Mouse (Mus musculus) CH12.LX (cell line): ENCODE data around the gene Dppa3. TPM values are rescaled to one million over a fixed set of nuclear protein-coding genes. Genes with fewer than 3 reads are reported as not detected.
A peak's percentile ranks its signal among the peaks of the same experiment; 100 is the strongest.

ENCODE experiments used
- DNase-seq: peaks from one replicate; pipeline ENCODE4 v3.0.0-alpha.2; 2013; ENCODE audit errors: extremely low read depth
- H3K27ac ChIP-seq: 2 replicates; pipeline ENCODE4 v1.5.1; 2012; ENCODE audit warnings: low read depth, mild to moderate bottlenecking, control low read depth, moderate library complexity; ENCODE audit not compliant: insufficient read depth
- H3K27me3 ChIP-seq: replicated peaks from 2 replicates; pipeline ENCODE3; 2012; ENCODE audit warnings: inconsistent platforms
- H3K36me3 ChIP-seq, 2 experiments: replicated peaks in 1 of 2; 2 replicates each; pipeline versions ENCODE3 to v1.6.1; 2012; ENCODE audit warnings: inconsistent platforms in 1 of 2, low read length in 1 of 2, mild to moderate bottlenecking in 1 of 2, mixed read lengths in 1 of 2, moderate library complexity in 1 of 2; ENCODE audit not compliant: control insufficient read depth in 1 of 2, insufficient read depth in 1 of 2
- H3K4me1 ChIP-seq, 2 experiments: 2 replicates each; pipeline ENCODE4 v1.6.1; 2012; ENCODE audit warnings: inconsistent platforms in 1 of 2, moderate library complexity in 1 of 2; ENCODE audit not compliant: insufficient read depth in 2 of 2, control insufficient read depth in 1 of 2
- H3K4me2 ChIP-seq: 2 replicates; pipeline ENCODE4 v1.6.1; 2012; ENCODE audit warnings: low read depth, mild to moderate bottlenecking, control low read depth; ENCODE audit not compliant: poor library complexity, insufficient read depth, severe bottlenecking
- H3K4me3 ChIP-seq, 3 experiments: fragments of 150-350 bp in 1 of 3; sonication (generic) in 1 of 3; replicated peaks in 1 of 3; 2 replicates each; pipeline versions ENCODE3 to v1.5.1; 2011 to 2012; ENCODE audit warnings: low read depth in 2 of 3, low read length in 2 of 3, mild to moderate bottlenecking in 2 of 3, moderate library complexity in 2 of 3, control low read depth in 1 of 3, improper control_type of control experiment in 1 of 3, inconsistent platforms in 1 of 3, mixed read lengths in 1 of 3; ENCODE audit not compliant: poor library complexity in 1 of 3
- H3K79me2 ChIP-seq: replicated peaks from 2 replicates; pipeline ENCODE4 v1.6.1; 2012; ENCODE audit warnings: mild to moderate bottlenecking, moderate library complexity; ENCODE audit not compliant: control insufficient read depth, poor library complexity, insufficient read depth, severe bottlenecking; ENCODE audit errors: extremely low read depth
- H3K9ac ChIP-seq: 2 replicates; pipeline ENCODE4 v1.6.1; 2012; ENCODE audit warnings: low read depth, mild to moderate bottlenecking, control low read depth, moderate library complexity; ENCODE audit not compliant: insufficient read depth
- H3K9me3 ChIP-seq: replicated peaks from 2 replicates; pipeline ENCODE3; 2012; ENCODE audit warnings: low read length, inconsistent platforms, mixed read lengths
- BHLHE40 ChIP-seq: IDR thresholded peaks from 2 replicates; pipeline ENCODE4 v1.6.1; 2011; ENCODE audit warnings: mild to moderate bottlenecking, low read depth, low read length, improper control_type of control experiment
- CHD2 ChIP-seq: IDR thresholded peaks from 2 replicates; pipeline ENCODE4 v1.6.1; 2011; ENCODE audit warnings: low read length, improper control_type of control experiment
- CTCF ChIP-seq, 2 experiments: IDR thresholded peaks in 1 of 2; conservative IDR thresholded peaks in 1 of 2; 2 replicates each; pipeline ENCODE4 v1.5.1; 2011 to 2012; ENCODE audit warnings: low read depth in 2 of 2, low read length in 2 of 2, improper control_type of control experiment in 1 of 2, inconsistent platforms in 1 of 2, mild to moderate bottlenecking in 1 of 2, moderate library complexity in 1 of 2
- ELF1 ChIP-seq: IDR thresholded peaks from 2 replicates; pipeline ENCODE4 v1.6.1; 2014; ENCODE audit warnings: low read depth, mild to moderate bottlenecking, inconsistent platforms, low read length, improper control_type of control experiment
- EP300 ChIP-seq: IDR thresholded peaks from 2 replicates; pipeline ENCODE4 v1.6.1; 2011; ENCODE audit warnings: low read length, improper control_type of control experiment
- ETS1 ChIP-seq: conservative IDR thresholded peaks from 2 replicates; pipeline ENCODE4 v1.6.1; 2012; ENCODE audit warnings: low read depth, mild to moderate bottlenecking, inconsistent platforms, low read length, improper control_type of control experiment, moderate library complexity
- IRF4 ChIP-seq: IDR thresholded peaks from 2 replicates; pipeline ENCODE4 v1.6.1; 2014; ENCODE audit warnings: low read depth, mild to moderate bottlenecking, inconsistent platforms, low read length, improper control_type of control experiment
- JUN ChIP-seq: IDR thresholded peaks from 2 replicates; pipeline ENCODE4 v1.6.1; 2011; ENCODE audit warnings: low read depth, mild to moderate bottlenecking, low read length, improper control_type of control experiment, moderate library complexity; ENCODE audit not compliant: insufficient read depth
- JUND ChIP-seq: conservative IDR thresholded peaks from 2 replicates; pipeline ENCODE4 v1.6.1; 2011; ENCODE audit warnings: low read depth, low read length, improper control_type of control experiment
- KAT2A ChIP-seq: IDR thresholded peaks from 2 replicates; pipeline ENCODE4 v1.6.1; 2012; ENCODE audit warnings: low read length, improper control_type of control experiment, inconsistent platforms; ENCODE audit not compliant: insufficient replicate concordance
- MAFK ChIP-seq: IDR thresholded peaks from 2 replicates; pipeline ENCODE4 v1.6.1; 2011; ENCODE audit warnings: low read length, improper control_type of control experiment; ENCODE audit not compliant: insufficient replicate concordance
- MAX ChIP-seq: IDR thresholded peaks from 2 replicates; pipeline ENCODE4 v1.6.1; 2011; ENCODE audit warnings: low read length, improper control_type of control experiment
- MEF2A ChIP-seq: IDR thresholded peaks from 2 replicates; pipeline ENCODE4 v1.6.1; 2014; ENCODE audit warnings: low read depth, mild to moderate bottlenecking, inconsistent platforms, low read length, improper control_type of control experiment, borderline replicate concordance
- MXI1 ChIP-seq: IDR thresholded peaks from 2 replicates; pipeline ENCODE4 v1.6.1; 2011; ENCODE audit warnings: mild to moderate bottlenecking, low read depth, low read length, improper control_type of control experiment
- MYC ChIP-seq: IDR thresholded peaks from 2 replicates; pipeline ENCODE4 v1.6.1; 2011; ENCODE audit warnings: low read depth, mild to moderate bottlenecking, improper control_type of control experiment, low read length
- NELFE ChIP-seq: IDR thresholded peaks from 2 replicates; pipeline ENCODE4 v1.6.1; 2011; ENCODE audit warnings: low read depth, low read length, improper control_type of control experiment
- NRF1 ChIP-seq: IDR thresholded peaks from 2 replicates; pipeline ENCODE4 v1.6.1; 2014; ENCODE audit warnings: low read depth, mild to moderate bottlenecking, inconsistent platforms, low read length, improper control_type of control experiment, moderate library complexity
- PAX5 ChIP-seq: IDR thresholded peaks from 2 replicates; pipeline ENCODE4 v1.6.1; 2012; ENCODE audit warnings: low read length, inconsistent platforms, mixed read lengths
- RAD21 ChIP-seq: IDR thresholded peaks from 2 replicates; pipeline ENCODE4 v1.6.1; 2011; ENCODE audit warnings: low read depth, mild to moderate bottlenecking, low read length, improper control_type of control experiment, moderate library complexity
- RCOR1 ChIP-seq: conservative IDR thresholded peaks from 2 replicates; pipeline ENCODE4 v1.6.1; 2012; ENCODE audit warnings: low read depth, mild to moderate bottlenecking, inconsistent platforms, low read length, improper control_type of control experiment
- SMC3 ChIP-seq: IDR thresholded peaks from 2 replicates; pipeline ENCODE4 v1.6.1; 2011; ENCODE audit warnings: low read depth, low read length, improper control_type of control experiment
- TBP ChIP-seq: conservative IDR thresholded peaks from 2 replicates; pipeline ENCODE4 v1.6.1; 2011; ENCODE audit warnings: low read depth, low read length, improper control_type of control experiment
- TCF12 ChIP-seq: IDR thresholded peaks from 2 replicates; pipeline ENCODE4 v1.6.1; 2014; ENCODE audit warnings: low read depth, mild to moderate bottlenecking, inconsistent platforms, low read length, improper control_type of control experiment
- UBTF ChIP-seq: IDR thresholded peaks from 2 replicates; pipeline ENCODE4 v1.6.1; 2012; ENCODE audit warnings: low read depth, mild to moderate bottlenecking, inconsistent platforms, low read length, improper control_type of control experiment, moderate library complexity
- USF1 ChIP-seq: IDR thresholded peaks from 2 replicates; pipeline ENCODE4 v1.6.1; 2014; ENCODE audit warnings: low read depth, mild to moderate bottlenecking, inconsistent platforms, low read length, improper control_type of control experiment
- USF2 ChIP-seq: conservative IDR thresholded peaks from 2 replicates; pipeline ENCODE4 v1.6.1; 2011; ENCODE audit warnings: low read depth, low read length, improper control_type of control experiment
- ZC3H11A ChIP-seq: IDR thresholded peaks from 2 replicates; pipeline ENCODE4 v1.6.1; 2012; ENCODE audit warnings: low read depth, mild to moderate bottlenecking, inconsistent platforms, low read length, improper control_type of control experiment
- ZKSCAN1 ChIP-seq: IDR thresholded peaks from 2 replicates; pipeline ENCODE4 v1.6.1; 2012; ENCODE audit warnings: low read depth, inconsistent platforms, low read length, improper control_type of control experiment, borderline replicate concordance
- ZMIZ1 ChIP-seq: IDR thresholded peaks from 2 replicates; pipeline ENCODE4 v1.6.1; 2012; ENCODE audit warnings: low read depth, mild to moderate bottlenecking, inconsistent platforms, low read length, improper control_type of control experiment
- dilution Hi-C: fragments of 300-500 bp; cut with MboI; formaldehyde crosslinking; loops from 2 replicates; pipeline ENCODE4 v1.14.3; 2020; ENCODE audit warnings: low sequenced_read_pairs; ENCODE audit not compliant: extremely low pct_unique_long_range_greater_than_20kb, extremely low pct_ligation_motif_present
- in situ Hi-C: fragments of 300-500 bp; cut with MboI; formaldehyde crosslinking; loops from 3 replicates; pipeline ENCODE4 v1.14.3; 2019; ENCODE audit warnings: low sequenced_read_pairs, low pct_ligation_motif_present, low pct_unique_long_range_greater_than_20kb, mixed read lengths
- polyA plus RNA-seq: library from polyadenylated mRNA; unstranded; fragments of >175 nt; gene quantifications from 2 replicates; pipeline ENCODE4 v1.2.1, GENCODE M21; 2012; ENCODE audit warnings: low read depth; ENCODE audit not compliant: insufficient read length
- total RNA-seq, 2 experiments: library from RNA; depleted of rRNA; stranded (reverse); fragments of 300-350 nt in 1 of 2; fragments of >200 nt in 1 of 2; gene quantifications; 2 replicates each; pipeline ENCODE4 v1.2.3; 2012 to 2014

Dppa3 gene
- total and polyA plus RNA-seq, 3 experiments = not detected

DNA sequence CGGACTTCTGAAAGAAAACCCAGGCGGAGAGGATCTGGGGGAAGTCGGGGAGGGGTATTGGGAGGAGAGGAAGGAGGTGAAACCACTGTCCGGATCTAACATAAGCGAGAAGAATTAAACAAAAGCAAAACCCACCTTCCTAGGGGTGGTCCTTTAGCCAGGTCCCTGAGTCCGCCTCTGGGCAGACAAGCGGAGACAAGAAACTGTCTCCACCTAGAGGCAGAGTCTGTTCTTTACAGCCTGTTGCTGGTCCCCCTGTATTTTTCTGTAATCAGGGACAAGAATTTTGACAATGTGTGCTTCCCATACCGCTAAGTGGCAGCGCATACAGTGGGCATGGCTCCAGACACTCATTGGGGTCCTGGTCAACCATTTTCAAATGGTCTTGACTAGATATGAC, 7.2 kb downstream of the Dppa3 start:
- peak; percentile 38 for DNase-seq
- TF ChIP-seq ELF1 (no peak), IRF4 (no peak), CHD2 (no peak), ETS1 (no peak), MAFK (no peak), BHLHE40 (no peak), KAT2A (no peak), MXI1 (no peak), SMC3 (peak; percentile 46), ZKSCAN1 (no peak), RCOR1 (no peak), JUN (no peak), TBP (no peak), UBTF (no peak), ZC3H11A (no peak), ZMIZ1 (no peak), RAD21 (peak; percentile 61), USF2 (no peak), TCF12 (no peak), PAX5 (no peak), MYC (no peak), NELFE (no peak), CTCF (conservative IDR thresholded peaks at IDR 0.05 in 1 of 2, IDR thresholded peaks at IDR 0.05 in 1 of 2; ENCODE audit: low read depth in 2 of 2, low read length in 2 of 2) (peak; percentile 40 to 67; a peak in 3 of 4 replicates), MAX (no peak)
- no peak overlapping the region for H3K4me3 ChIP-seq
- H3K36me3 ChIP-seq = no peaks in the 10 kb centered on the region
- peaks cover 4 to 32% of the 10 kb centered on the region in 2 experiments; a peak in 3 of 4 replicates for H3K4me1 ChIP-seq
- in situ Hi-C loops (no loop called here), dilution Hi-C loops (no loop called here)
- H3K79me2 ChIP-seq = no peaks in the 10 kb centered on the region
- H3K27ac ChIP-seq = no peak overlapping the region
- H3K27me3 ChIP-seq = no peaks in the 10 kb centered on the region
- no peak overlapping the region for H3K4me2 ChIP-seq
- H3K9ac ChIP-seq = no peak overlapping the region
- no peaks in the 10 kb centered on the region for H3K9me3 ChIP-seq

DNA sequence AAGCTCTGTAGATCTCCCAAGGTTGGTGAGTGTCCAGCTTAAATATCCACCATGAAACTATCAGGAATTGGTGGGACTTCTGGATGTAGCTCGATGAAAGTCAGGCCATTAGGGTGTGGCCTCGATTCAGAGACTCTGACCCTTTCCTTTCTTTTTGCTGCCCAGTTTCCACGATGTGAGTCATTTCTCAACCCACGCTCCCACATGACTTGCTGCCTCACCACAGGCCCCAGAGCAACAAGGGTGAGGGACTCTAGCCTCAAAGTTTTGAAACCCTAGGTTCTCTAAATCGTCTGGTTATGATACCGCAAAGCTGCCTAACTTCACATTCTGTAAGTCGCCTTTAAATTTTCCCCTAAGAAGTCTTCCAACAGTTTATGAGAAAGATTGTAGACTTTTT, 9.1 kb downstream of the Dppa3 start:
- H3K4me3 ChIP-seq = no peak overlapping the region
- DNase-seq = peak; percentile 87
- peak overlapping the region; percentile 3; the same call in 1 of the 2 replicates for H3K4me2 ChIP-seq
- H3K9me3 ChIP-seq = no peaks in the 10 kb centered on the region
- in situ Hi-C loops = no loop called here
- no peaks in the 10 kb centered on the region for H3K79me2 ChIP-seq
- H3K36me3 ChIP-seq = no peaks in the 10 kb centered on the region
- peaks cover 4 to 37% of the 10 kb centered on the region in 2 experiments; a peak in 3 of 4 replicates for H3K4me1 ChIP-seq
- no peak overlapping the region for H3K9ac ChIP-seq
- no peaks in the 10 kb centered on the region for H3K27me3 ChIP-seq
- dilution Hi-C loops = no loop called here
- TF ChIP-seq CTCF (conservative IDR thresholded peaks at IDR 0.05 in 1 of 2, IDR thresholded peaks at IDR 0.05 in 1 of 2; ENCODE audit: low read depth in 2 of 2, low read length in 2 of 2) (no peak), ETS1 (peak; percentile 79), IRF4 (peak; percentile 98), TBP (no peak), MYC (peak; percentile 27; the same call in 1 of the 2 replicates), MEF2A (peak; percentile 81), NRF1 (no peak), TCF12 (peak; percentile 74), MAFK (peak; percentile 46; the same call in 1 of the 2 replicates), JUND (peak; percentile 89), JUN (peak; percentile 88), PAX5 (no peak), RCOR1 (peak; percentile 44; the same call in 1 of the 2 replicates), BHLHE40 (peak; percentile 86), EP300 (peak; percentile 93), USF1 (peak; percentile 56)
- H3K27ac ChIP-seq = 0 out of 2 replicates have a peak overlapping the region, but pooled peaks have one; percentile 11
